ENCODE assay signal across 17 mouse cellular contexts in genomic region chr16:60685153-60685552, GRCm38 (mm10).
"Had no signal": no experiment of that assay in that cellular context is flagged by ENCODE, and none has a peak within 500 bp of the region (broad histone marks: within the 10 kb centered on the region; RNA-seq: fewer than 3 reads in every experiment).

No protein-coding gene starts in this region.

- H3K27ac ChIP-seq: liver, embryonic 14.5 days; midbrain, embryonic 15.5 days; neural tube, embryonic 13.5 days; neural tube, embryonic 15.5 days had no signal

- ATAC-seq: midbrain, embryonic 15.5 days had no signal

- H3K9me3 ChIP-seq: midbrain, embryonic 15.5 days; neural tube, embryonic 13.5 days; neural tube, embryonic 15.5 days had no signal

- H3K27me3 ChIP-seq: midbrain, embryonic 15.5 days; neural tube, embryonic 13.5 days; neural tube, embryonic 15.5 days had no signal

- H3K4me3 ChIP-seq: midbrain, embryonic 15.5 days; myocyte; neural tube, embryonic 13.5 days; neural tube, embryonic 15.5 days had no signal

- H3K4me2 ChIP-seq: lung, embryonic 14.5 days; midbrain, embryonic 15.5 days; neural tube, embryonic 13.5 days; neural tube, embryonic 15.5 days had no signal

- H3K4me1 ChIP-seq: midbrain, embryonic 15.5 days; neural tube, embryonic 13.5 days; neural tube, embryonic 15.5 days had no signal

- DNase-seq: lung, adult 18-20 months; lung, embryonic 14.5 days; lung, postnatal 10 days; lung, postnatal 4 days; retina, postnatal 1 day; right cerebral cortex, adult 18-20 months; right cerebral cortex, postnatal 25 days; right cerebral cortex, postnatal 4 days; spleen, adult 18-20 months; thymus, adult 18-20 months; thymus, postnatal 14 days; thymus, postnatal 36 days had no signal

- H3K36me3 ChIP-seq: midbrain, embryonic 15.5 days; neural tube, embryonic 13.5 days; neural tube, embryonic 15.5 days had no signal

- H3K9ac ChIP-seq: liver, embryonic 14.5 days; lung, embryonic 14.5 days; midbrain, embryonic 15.5 days; neural tube, embryonic 13.5 days; neural tube, embryonic 15.5 days had no signal
